Mouse (Mus musculus): ENCODE data around the gene Itgb1bp1.

Gene Itgb1bp1

DNA sequence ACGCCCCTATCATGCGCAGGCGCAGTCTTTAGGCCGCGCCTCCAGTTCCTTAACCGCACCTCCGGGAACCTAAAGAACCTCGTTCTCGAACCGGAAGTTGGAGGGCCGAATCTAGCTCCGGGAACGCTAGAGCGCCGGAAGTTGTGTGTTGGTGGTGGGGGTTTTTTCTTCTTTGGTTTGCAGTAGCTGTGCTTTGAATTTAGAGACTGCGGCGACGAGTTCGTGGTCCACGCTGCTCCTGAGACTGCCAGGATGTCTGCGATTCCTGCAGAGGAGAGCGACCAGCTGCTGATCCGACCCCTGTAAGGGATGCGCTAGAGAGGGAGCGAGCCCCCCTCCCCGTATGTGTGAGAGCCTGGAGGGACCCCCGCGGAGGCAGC is at the start of gene Itgb1bp1:
Itgb1bp1 (minus strand) TSS at position 42 of the 380 bp plus-strand sequence.
- DNase-seq (ENCODE audit: low spot score in 2 of 2) = peak; percentile 98

DNA sequence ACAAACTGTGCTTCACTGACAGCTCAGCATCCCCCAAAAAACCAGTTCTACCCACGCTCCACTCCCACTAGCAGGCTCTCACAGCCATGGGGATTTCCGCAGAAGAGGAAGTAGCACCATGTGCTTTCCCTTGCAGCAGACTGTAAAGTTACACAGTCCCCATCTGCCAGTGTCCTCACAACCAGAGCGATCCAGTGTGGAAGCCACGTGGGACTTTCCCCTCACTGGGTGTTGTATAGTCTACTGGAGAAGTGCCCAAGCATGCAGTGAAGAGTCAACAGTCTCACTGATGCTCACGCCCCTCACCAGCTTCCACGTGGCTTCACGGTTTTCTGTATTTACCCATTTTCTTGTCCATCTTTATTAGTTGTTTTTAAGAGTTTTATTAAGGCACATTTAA is 49.8 kb upstream of the Itgb1bp1 start:
- DNase-seq (ENCODE audit: low spot score in 2 of 2) = no peak

DNA sequence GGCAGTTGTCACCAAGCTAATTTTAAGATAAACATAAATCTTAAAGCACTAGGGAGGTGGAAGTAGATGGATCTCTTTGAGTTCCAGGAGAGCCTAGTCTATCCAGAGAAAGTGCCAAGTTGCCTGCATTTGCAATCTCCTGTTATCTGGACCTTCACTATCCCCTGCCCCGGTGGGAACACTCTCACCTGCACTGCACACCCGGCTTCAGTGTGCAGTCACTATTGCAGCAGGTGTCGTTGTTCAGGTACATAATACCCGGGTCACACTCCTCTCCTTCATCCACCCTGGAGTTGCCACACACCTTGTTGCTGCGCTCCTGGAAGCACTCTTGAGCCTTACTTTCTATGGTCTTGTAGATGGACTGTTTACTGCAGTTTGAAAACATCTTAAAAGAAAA is 47.7 kb upstream of the Itgb1bp1 start:
- no peak for DNase-seq (ENCODE audit: low spot score in 2 of 2)

DNA sequence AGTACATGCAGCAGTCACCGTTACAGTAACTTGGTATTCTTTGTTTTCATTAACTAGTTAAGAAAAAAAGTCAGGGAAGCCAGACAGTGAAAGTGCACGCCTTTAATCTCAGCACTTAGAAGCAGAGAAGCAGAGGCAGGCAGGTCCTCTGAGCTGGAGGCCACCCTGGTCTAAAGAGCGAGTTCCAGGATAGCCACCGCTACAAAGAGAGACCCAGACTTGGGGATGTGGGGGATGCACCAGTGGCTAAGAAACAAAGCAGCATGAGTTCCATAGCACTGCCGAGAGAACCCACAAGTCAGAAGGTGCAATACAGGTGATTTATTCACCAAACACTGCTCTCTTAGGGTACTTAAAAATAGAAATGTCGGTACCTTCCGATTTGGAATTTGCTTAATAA is 46.9 kb upstream of the Itgb1bp1 start:
- no peak for DNase-seq (ENCODE audit: low spot score in 2 of 2)

DNA sequence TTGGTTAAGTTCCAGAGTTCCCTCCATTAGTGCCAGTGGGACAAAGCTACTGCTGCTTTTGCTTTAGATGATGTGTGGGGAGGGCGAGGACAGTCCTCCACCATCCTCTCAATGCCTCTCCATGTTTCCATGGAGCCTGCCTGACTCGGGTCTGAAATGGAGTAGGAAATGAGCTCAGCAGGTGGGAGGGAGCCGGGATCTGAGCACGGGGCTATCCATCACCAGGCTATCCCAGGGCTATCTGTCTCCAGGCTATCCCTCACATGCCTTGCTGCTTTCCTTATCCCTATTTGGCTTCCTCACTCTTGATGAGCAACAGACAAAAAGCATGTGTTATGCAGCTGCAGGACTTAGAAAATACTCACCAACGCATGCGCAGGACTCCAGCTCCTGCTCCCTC is 45.6 kb upstream of the Itgb1bp1 start:
- DNase-seq (ENCODE audit: low spot score in 2 of 2) = no peak

DNA sequence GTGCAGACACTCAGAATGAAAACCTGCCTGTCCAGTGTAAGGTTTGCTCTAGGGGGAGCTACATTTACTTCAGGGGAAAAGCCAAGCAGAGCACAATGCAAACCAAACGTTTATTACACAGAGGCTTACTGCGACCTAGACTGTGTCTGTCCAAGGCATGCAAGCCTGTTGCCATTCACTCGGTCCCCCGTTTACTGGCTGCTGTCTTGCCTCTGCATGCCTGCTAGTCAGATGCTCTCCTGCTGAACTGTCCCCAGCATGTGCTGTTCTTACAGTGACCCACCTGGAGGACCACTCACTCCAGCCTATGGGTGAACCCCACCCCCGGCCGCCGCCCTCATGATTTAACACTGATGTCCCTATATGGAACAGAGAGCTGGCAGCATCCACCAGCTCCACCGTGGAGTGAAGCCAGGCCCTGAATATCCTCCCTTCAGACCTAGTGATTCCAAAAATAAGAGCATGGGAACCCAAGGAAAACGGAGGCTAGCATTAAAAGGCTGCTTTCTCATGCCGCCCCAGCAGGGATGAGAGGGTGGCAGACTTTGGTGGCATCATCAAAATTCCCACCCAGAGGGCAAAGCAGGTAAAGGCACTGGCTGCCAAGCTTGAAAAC is 45.0 kb upstream of the Itgb1bp1 start:
- no peak for DNase-seq (ENCODE audit: low spot score in 2 of 2)

DNA sequence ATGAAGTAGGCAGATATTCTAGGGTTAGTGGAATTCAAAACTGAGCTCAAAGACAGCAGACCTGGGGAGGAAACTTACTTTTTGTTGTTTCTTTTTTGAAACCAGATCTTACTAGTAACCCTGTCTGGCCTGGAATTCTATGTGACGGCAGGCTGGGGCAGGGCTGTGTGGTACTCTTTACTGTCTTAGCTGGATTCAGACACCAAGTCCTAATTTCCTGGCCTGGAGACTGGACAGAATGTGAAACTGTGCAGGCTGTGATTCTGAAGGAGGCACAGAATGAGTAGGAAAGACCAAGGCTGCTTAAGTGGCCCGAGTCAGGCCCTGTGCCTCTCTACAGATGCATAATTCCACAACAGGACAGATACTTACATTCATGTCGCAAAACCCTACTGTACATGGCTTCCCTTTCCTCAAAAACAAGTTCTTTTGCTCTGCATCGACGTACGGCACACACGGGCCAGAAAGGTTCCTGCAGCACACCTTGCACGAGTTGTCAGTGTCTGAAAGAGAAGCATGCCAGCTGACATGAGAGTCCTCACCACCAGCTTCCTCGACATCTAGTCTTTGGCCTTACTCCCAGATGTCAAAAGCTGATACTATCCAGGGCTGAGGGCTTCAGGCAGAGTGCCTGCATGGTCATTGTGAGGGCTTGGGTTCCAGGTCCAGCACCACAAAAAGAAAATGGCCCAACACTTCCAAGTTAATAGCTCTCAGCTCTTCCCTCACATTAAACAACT is 43.7 kb upstream of the Itgb1bp1 start:
- DNase-seq (ENCODE audit: low spot score in 2 of 2) = no peak

DNA sequence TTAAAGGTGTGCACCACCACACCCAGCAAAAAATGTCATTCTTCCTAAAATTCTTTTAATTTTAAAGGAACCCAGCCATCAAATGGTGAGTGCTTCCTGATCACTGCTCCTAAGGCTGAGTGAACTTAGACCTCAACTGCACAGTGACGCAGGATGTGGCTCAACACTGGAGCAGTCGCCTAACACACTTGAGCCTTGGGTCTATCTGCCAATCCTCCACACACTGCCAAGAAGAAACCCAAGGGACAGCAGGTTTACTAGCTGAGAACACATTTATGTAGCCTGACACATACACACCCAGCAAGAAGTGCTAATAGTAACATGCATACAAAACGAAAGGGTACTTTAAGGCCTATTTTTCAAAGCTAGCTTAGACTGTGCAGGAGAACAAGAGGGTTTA is 40.2 kb upstream of the Itgb1bp1 start:
- no peak for DNase-seq (ENCODE audit: low spot score in 2 of 2)

DNA sequence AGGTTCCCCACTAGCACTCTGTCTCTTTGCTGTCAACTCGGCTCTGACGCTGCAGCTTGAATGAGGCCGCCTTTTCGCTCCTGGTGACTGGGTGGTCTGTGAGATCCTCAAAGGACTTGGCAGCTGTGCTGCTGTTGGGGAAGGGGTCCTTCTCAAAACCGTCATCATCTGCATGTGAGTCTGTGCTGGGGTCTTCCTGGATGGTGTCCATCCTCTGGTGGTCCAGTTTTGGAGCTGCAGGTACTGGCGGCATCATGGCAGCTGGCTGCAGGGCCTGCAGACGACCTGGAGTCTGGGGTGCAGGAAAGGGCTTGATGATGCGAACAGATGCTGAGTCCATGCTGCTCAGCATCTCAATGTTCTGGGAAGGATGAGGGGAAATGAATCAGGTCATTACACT is 39.2 kb upstream of the Itgb1bp1 start:
- DNase-seq (ENCODE audit: low spot score in 2 of 2) = no peak

DNA sequence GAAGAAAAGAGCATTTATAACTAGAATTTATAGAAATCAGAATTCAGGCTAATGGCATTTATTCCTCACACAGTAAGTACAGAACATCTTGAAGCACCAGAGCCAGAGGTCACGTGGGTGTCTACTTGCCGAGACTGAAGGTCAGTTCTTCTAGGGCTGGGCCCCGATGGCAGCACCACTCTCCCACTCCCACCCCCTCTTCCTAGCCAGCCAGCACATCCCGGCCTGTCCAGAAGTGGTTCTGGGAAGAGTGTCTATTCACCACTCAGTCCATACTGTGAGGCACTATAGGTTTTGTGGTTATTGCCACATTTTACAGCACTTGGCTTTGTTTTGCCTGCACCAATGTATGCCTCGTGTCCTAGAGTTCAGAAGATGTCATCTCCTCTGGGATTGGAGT is 38.0 kb upstream of the Itgb1bp1 start:
- DNase-seq (ENCODE audit: low spot score in 2 of 2) = no peak

DNA sequence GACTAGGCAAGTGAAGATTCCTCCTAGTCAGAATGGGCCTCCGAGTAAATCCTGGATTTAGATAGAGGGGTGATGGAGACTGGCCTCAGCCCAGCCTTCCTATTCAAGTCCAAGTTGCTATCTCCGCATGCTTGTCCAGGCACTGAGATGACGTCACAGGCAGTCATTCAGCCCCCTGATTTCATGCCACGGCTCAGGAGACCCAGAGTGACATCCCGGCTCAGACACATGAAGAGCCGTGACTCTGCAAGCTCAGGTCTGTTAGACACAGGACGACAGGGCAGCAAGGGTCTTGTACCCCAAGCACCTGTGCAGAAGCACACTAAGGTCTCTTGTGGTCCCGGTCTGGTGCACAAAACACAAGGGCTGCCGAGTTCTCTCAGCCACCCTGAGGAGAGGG is 36.8 kb upstream of the Itgb1bp1 start:
- no peak for DNase-seq (ENCODE audit: low spot score in 2 of 2)

DNA sequence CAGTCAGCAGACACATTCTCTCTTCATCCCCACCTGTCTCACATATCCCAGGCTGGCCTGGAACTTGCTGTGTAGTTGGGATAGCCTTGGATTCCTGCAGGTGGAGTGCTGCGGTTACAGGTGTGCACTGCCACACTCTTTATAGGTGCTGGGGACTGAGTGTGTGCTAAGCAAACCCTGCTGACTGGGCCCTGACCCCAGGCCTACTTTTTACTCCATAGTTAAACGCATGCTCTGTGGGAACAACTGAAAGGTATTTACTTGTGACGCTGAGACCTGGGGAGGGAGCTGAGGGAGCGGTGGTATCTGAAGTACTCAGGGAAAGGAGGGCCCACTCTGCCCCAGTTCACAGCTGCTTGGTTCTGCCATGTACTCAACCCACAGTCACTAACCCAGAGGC is 36.2 kb upstream of the Itgb1bp1 start:
- DNase-seq (ENCODE audit: low spot score in 2 of 2) = no peak

DNA sequence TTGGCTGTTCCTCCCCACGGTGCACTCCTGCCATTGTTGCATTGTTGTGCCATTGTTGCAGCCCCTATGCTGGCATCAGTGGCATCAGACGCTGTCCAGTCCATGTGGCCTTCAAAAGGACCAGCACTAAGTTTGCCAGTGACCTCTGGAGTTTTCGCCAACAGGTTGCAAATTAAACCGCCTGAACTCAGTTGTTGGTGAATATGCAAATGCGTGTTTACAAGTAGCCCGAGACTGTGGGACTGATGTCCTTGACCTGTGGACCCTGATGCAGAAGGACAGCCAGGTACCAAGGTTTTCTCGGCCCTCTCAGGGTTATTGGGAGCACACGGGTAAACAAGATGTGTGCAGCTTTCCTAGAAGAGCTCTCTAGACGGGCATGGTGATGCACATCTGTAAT is 35.1 kb upstream of the Itgb1bp1 start:
- no peak for DNase-seq (ENCODE audit: low spot score in 2 of 2)

DNA sequence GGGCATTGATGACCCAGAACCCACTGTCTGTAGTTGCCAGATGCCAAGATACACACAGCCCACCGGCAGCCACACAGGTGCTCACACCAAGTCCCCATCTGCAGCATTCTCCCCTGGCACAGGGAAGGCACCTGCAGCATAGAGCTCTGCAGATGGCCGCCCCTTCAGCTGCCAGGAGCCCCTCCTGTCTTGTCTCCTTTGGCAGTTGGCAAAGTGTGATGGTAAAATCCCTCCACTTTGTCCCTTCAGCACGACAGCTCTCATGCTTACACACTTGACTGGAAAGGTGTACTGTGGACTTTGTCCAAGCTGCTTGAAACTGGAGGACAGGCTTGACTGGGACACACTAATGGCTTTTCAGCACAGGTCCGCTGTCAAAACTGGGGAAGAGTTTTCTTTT is 34.2 kb upstream of the Itgb1bp1 start:
- DNase-seq (ENCODE audit: low spot score in 2 of 2) = no peak

DNA sequence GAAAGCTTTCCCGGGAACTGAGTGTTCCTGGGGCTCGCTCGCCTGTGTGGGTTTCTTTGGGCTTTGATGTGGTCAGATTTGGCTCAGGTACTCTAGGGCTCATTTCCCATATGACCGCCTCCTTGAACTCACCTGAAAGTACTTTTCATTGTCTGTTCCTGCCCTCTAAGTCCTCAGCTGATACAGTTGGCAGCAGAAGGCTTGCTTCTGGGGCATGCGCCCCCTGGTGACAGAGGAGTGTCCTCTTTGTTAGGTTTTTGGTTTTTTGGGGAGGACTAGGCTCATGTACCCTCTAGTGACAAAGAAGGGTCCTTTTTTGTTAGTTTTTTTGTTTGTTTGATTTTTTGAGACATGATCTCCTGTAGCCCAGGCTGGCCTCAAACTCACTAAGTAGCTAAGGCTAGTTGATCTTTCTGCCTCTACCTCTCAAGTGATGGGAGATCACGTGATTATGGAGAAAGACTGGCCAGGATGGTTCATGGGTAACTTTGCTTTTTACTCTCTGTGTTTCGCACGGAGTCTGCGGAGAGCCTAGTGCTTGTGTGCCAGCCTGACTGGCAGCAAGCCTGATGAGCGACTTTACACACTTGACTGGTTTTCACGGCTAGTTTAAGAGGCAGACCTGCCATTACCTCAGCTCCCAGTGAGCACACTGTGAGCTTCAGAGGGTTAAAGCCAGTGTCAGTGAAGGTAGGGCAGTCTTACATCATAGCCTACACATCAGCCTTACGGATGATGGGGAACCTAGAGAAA is 32.2 kb upstream of the Itgb1bp1 start:
- DNase-seq (ENCODE audit: low spot score in 2 of 2) = peak in 1 of 2 experiments; percentile 70

DNA sequence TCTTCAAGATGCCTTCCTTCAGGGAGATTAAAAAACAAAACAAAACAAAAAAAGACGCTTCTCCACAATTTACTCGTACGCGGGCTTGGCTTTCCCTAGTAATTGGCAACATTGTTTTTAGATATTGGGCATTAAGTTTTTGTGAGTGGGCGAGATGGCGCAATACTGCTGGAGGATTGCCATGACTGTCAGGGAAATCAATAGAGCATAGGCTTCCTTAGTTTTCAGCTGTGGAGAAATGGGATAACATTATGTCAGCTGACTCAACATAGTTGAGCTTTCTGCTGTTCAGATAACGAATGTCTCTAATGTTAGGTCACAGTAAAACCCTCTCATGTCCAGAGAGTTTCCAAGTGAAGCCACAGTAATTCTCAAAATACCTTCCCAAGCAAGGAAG is 30.8 kb upstream of the Itgb1bp1 start:
- DNase-seq (ENCODE audit: low spot score in 2 of 2) = no peak

DNA sequence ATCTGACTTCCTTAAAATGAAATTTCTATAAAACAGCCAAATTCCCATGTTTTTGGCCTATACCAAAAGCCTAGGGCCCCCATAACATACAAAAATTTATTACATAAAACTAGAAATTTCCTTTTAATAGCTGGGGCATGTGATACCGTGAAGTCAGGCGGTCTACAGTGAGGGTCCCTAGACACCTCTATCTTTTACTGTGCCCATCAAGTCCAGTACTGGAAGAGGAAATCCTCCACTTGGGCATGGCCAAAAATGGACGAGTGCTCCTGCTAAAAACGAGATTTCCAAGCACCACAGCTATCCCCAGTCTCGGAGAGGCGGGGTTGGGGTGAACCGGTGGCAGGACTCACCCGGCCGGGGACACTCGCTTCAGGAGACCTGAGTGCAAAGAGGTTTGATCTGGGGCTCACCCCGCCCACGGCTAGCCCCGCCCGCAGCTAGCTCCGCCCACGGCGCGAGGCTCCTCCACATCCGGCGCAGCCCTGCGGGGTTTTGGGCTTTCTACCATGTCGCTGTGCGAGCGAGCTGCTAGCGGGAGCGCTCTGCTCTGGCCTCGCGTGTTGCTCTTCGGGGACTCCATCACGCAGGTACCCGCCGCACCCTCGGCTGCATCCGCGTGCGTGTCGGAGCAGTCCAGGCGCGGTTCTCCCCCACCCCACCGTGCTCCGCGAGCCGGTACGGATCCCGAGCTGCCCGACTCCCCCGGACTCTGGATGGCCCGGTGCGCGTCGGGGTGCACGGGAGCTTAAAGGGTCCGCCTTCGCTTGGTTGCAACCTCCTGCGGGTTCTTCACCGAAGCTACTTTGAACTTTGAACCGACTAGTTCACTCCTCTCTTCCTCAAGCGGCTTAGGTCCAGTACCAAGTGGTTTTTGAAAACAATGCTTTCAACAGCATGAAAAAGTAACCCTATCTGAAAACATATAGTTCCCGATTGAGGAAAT is 30.1 kb upstream of the Itgb1bp1 start, which contains the start of gene Iah1:
Iah1 (plus strand) TSS at position 467 of the 946 bp plus-strand sequence.
- DNase-seq (ENCODE audit: low spot score in 2 of 2) = peak; percentile 74 to 84

DNA sequence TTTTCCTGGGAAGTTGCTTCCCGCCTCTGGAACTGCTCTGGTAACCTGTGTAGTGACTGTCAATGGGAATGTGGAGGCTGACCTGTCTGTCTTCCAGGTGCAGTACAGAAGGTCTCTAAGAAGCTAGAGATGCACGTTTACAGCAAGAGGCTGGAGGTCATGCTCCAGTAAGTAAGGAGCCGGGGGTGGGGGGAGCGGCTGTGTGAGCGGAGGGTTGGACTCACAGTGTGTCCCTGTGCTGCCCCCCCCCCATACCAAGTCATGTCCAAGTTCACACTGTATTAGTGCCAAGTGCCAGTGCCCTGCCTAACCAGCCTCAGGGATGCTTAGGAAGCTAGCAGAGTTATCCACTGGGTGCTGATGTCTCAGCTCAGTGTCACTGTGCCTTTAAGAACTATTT is 26.1 kb upstream of the Itgb1bp1 start:
- DNase-seq (ENCODE audit: low spot score in 2 of 2) = no peak

DNA sequence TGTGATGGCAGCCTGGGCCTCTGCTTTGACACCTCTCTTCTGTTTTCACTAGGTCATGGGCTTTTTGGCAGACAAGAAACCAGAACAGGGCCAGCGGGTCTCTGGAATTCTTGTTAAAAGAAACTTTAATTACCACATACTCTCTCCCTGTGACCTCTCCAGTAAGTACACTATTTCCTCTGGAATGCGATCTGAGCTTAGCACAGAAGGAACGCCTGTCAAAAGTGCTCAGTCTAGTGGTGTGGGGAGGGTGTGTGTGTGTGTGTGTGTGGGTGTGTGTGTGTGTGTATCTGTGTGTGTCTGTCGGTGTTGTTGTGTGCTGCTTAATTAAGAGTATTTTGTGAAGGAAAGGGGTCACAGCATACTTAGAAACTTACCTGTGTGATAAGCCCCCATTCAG is 20.6 kb upstream of the Itgb1bp1 start:
- DNase-seq (ENCODE audit: low spot score in 2 of 2) = no peak

DNA sequence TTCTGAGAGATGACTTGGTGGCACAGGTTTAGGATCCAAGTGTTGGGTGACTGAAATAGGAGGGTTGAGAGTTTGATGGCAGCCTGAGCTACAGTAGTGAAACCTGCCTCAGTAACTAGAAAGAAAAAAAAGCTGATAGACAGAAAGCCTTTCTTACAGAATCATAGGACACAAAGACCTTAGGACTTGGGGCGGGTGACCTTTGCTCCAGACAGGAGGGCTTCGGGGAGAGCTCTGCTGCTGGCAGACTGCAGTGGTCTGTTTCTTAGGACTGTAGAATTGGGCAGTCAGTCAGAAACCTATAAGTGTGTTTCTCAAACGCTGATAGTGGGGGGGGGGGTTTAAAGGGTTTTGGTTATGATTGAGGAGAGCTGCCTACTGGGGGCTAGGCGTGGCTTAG is 19.7 kb upstream of the Itgb1bp1 start:
- DNase-seq (ENCODE audit: low spot score in 2 of 2) = no peak

DNA sequence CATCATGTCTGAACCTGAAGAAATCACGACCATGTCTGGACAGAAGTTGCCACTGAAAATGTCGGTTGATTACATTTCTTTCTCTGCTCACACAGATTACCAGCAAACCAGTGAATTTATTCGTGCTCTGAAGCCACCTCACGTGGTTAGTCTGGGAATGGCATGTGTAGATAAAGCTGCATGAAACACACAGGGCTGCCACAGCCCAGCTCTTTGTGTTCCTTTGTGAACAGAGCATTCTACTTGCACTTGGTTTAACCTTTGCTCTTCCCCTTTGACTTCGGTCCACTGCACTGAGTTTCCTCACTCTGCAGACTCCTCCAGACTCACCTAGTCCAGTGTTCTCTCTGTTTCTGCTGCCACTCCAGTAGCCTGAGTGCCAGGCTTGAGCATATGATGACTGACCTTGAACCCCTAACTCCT is 16.3 kb upstream of the Itgb1bp1 start:
- DNase-seq (ENCODE audit: low spot score in 2 of 2) = no peak

DNA sequence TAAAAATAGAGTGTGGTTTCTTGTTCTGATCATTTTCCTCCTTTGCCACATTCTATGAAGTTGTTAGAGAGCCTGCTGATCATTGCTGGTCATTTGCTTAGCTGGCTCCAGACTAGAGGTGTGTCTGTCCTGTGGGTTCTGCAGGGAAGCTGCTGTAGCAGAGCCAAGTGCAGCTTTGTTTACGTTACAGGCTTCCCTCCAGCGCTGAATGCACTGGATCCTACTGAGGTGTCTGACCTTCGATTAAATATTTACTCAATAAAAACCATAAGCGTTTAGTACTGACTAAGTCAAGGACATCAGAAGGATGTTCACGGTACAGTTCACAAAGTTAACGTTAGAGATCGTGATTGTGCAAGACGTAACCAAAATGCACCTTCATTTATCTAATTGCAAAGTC is 15.8 kb upstream of the Itgb1bp1 start:
- DNase-seq (ENCODE audit: low spot score in 2 of 2) = no peak

Data from urinary bladder, postnatal 4 days (tissue).